Mouse (Mus musculus): ENCODE measurements around the gene Npff. TPM values are rescaled to one million over a fixed set of nuclear protein-coding genes. Genes with fewer than 3 reads are reported as not detected.

The Npff gene
- polyA plus RNA-seq, 1 experiment from 2014 or later, result 2.1 TPM

GRCm38 (mm10) chr15:102474520-102474919 is 50.2 kb downstream of the Npff start:
- no peak overlapping the region for H3K9ac ChIP-seq (ENCODE audit: low read length)
- H3K27ac ChIP-seq (ENCODE audit: low read length), result no peak overlapping the region
- no peak for ATAC-seq (replicated peaks; ENCODE audit: extremely low read depth, insufficient read depth, low FRiP score)
- peaks cover 43% of the 10 kb centered on the region for H3K36me3 ChIP-seq (ENCODE audit: control insufficient read depth, insufficient read depth)
- WGBS, result 91% methylated on average over 2 of the region's 2 CpGs
- no peaks in the 10 kb centered on the region for H3K27me3 ChIP-seq (ENCODE audit: control insufficient read depth, insufficient read depth, low read length)
- no peaks in the 10 kb centered on the region for H3K9me3 ChIP-seq (replicated peaks; ENCODE audit: control insufficient read depth, low read length)
- H3K4me2 ChIP-seq (ENCODE audit: low read depth, low read length), result no peak overlapping the region
- H3K4me3 ChIP-seq (ENCODE audit: low read length), result no peak overlapping the region
- peaks cover 10% of the 10 kb centered on the region for H3K4me1 ChIP-seq (ENCODE audit: control insufficient read depth, insufficient read depth, low read length)

Other genes starting within 250 kb of the Npff start
- 43.8 and 49.4 TPM in 2 replicates for gene Mfsd5, start 245.5 kb downstream of the Npff start, polyA plus RNA-seq (2015; fragmentation: Nextera tagmentation; extraction: Ambion mirVana)
- 18.2 and 21.1 TPM in 2 replicates for gene Espl1, start 228.7 kb downstream of the Npff start, polyA plus RNA-seq (2015; fragmentation: Nextera tagmentation; extraction: Ambion mirVana)
- 274 and 277 TPM in 2 replicates for gene Pfdn5, start 198.8 kb downstream of the Npff start, polyA plus RNA-seq (2015; fragmentation: Nextera tagmentation; extraction: Ambion mirVana)
- gene Myg1, start 193.2 kb downstream of the Npff start, polyA plus RNA-seq (2015; fragmentation: Nextera tagmentation; extraction: Ambion mirVana), result 56.6 and 67.9 TPM in 2 replicates
- gene Aaas, start 174.2 kb downstream of the Npff start, polyA plus RNA-seq (2015; fragmentation: Nextera tagmentation; extraction: Ambion mirVana), result 49.3 and 55.6 TPM in 2 replicates
- gene Sp7, start 157.8 kb downstream of the Npff start, polyA plus RNA-seq (2015; fragmentation: Nextera tagmentation; extraction: Ambion mirVana), result 0.11 and 0.20 TPM in 2 replicates
- gene Sp1, start 118.8 kb downstream of the Npff start, polyA plus RNA-seq (2015; fragmentation: Nextera tagmentation; extraction: Ambion mirVana), result 5.0 and 5.5 TPM in 2 replicates
- 6.6 and 7.6 TPM in 2 replicates for gene Amhr2, start 79.6 kb downstream of the Npff start, polyA plus RNA-seq (2015; fragmentation: Nextera tagmentation; extraction: Ambion mirVana)
- 86.7 and 92.2 TPM in 2 replicates for gene Prr13, start 65.9 kb downstream of the Npff start, polyA plus RNA-seq (2015; fragmentation: Nextera tagmentation; extraction: Ambion mirVana)
- 136 and 140 TPM in 2 replicates for gene Pcbp2, start 54.4 kb downstream of the Npff start, polyA plus RNA-seq (2015; fragmentation: Nextera tagmentation; extraction: Ambion mirVana)
- 4.1 TPM in 1 of 2 replicates, not detected in the other for gene Gm10337, start 21.2 kb downstream of the Npff start, polyA plus RNA-seq (2015; fragmentation: Nextera tagmentation; extraction: Ambion mirVana)
- 10.3 and 11.3 TPM in 2 replicates for gene Map3k12, start 7.9 kb downstream of the Npff start, polyA plus RNA-seq (2015; fragmentation: Nextera tagmentation; extraction: Ambion mirVana)
- gene Tarbp2, start 6.8 kb downstream of the Npff start, polyA plus RNA-seq (2015; fragmentation: Nextera tagmentation; extraction: Ambion mirVana), result 88.1 and 95.1 TPM in 2 replicates
- gene Gm28047, start 100.1 kb upstream of the Npff start, polyA plus RNA-seq (2015; fragmentation: Nextera tagmentation; extraction: Ambion mirVana), result not detected in 2 replicates
- 27.7 and 31.3 TPM in 2 replicates for gene Atf7, start 100.5 kb upstream of the Npff start, polyA plus RNA-seq (2015; fragmentation: Nextera tagmentation; extraction: Ambion mirVana)
- gene Atp5g2, start 147.4 kb upstream of the Npff start, polyA plus RNA-seq (2015; fragmentation: Nextera tagmentation; extraction: Ambion mirVana), result 62.2 and 66.0 TPM in 2 replicates
- gene Calcoco1, start 197.2 kb upstream of the Npff start, polyA plus RNA-seq (2015; fragmentation: Nextera tagmentation; extraction: Ambion mirVana), result 84.4 and 85.7 TPM in 2 replicates